Mouse (Mus musculus) G1E (cell line): ENCODE results near the gene Ccdc15.

ENCODE experiments used
- CTCF ChIP-seq: IDR thresholded peaks from 2 replicates; pipeline ENCODE4 v1.5.1; 2012; ENCODE audit warnings: low read depth, low read length, inconsistent platforms, mixed read lengths
- GATA1 ChIP-seq: IDR thresholded peaks from 2 replicates; pipeline ENCODE4 v1.6.1; 2012; ENCODE audit warnings: borderline replicate concordance, low read length, inconsistent platforms, mixed read lengths
- POLR2AphosphoS5 ChIP-seq: IDR thresholded peaks from 2 replicates; pipeline ENCODE4 v1.6.1; 2012; ENCODE audit warnings: low read depth, low read length, inconsistent platforms; ENCODE audit not compliant: insufficient replicate concordance
- TAL1 ChIP-seq: conservative IDR thresholded peaks from 2 replicates; pipeline ENCODE4 v1.6.1; 2012; ENCODE audit warnings: low read depth, low read length, inconsistent platforms, mixed read lengths

DNA sequence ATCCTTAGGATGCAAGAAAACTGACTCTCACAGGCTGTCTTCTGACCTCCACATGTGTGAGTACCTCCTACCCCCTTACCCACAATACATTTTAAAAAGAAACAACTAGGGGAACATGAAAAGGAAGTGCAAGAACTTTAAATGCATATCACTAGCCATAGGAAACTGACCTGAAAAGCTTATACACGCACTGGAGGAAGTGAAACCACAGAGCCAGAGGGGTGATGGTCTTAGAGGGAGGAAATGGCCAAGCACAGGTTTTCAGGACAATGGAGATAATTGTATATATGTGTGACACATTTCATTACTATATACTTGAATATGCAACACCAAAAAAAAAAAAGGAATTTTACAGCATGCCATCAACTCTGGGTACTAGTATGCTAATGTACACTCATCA lies 46.5 kb downstream of the Ccdc15 start:
- TF ChIP-seq CTCF (no peak), GATA1 (no peak), POLR2AphosphoS5 (no peak), TAL1 (no peak)
